Mouse (Mus musculus) embryo, embryonic 11.5 days (tissue): ENCODE measurements around the gene Hcar1.

Source experiments
- DNase-seq: peaks from one replicate; pipeline ENCODE4 v3.0.0-alpha.2; 2012; ENCODE audit warnings: low read depth, low spot score

The Hcar1 gene

GRCm38 (mm10) chr5:123879928-123880327 is at the start of gene Hcar1:
Hcar1 (minus strand) TSS chr5:123880020.
- no peak for DNase-seq

- no peak for DNase-seq
Measured at GRCm38 (mm10) chr5:123927118-123927517, 47.3 kb upstream of the Hcar1 start, which contains the start of gene Gm43518. Gm43518 (plus strand) TSS chr5:123927418.

- DNase-seq, result no peak
Measured at GRCm38 (mm10) chr5:123922112-123922511, 42.3 kb upstream of the Hcar1 start.

GRCm38 (mm10) chr5:123914852-123915251 is 35.0 kb upstream of the Hcar1 start:
- DNase-seq, result no peak

GRCm38 (mm10) chr5:123907631-123907977 is 27.8 kb upstream of the Hcar1 start:
- DNase-seq, result no peak

GRCm38 (mm10) chr5:123906976-123907630 is 27.3 kb upstream of the Hcar1 start, which contains the start of gene Denr:
Denr (plus strand) TSS chr5:123907175.
- peak; percentile 98 for DNase-seq

- DNase-seq, result no peak
Measured at GRCm38 (mm10) chr5:123906146-123906975, 26.5 kb upstream of the Hcar1 start.

- DNase-seq, result no peak
Measured at GRCm38 (mm10) chr5:123904059-123904672, 24.3 kb upstream of the Hcar1 start.

- DNase-seq, result no peak
Measured at GRCm38 (mm10) chr5:123897352-123897751, 17.5 kb upstream of the Hcar1 start.

GRCm38 (mm10) chr5:123896395-123896794 is 16.6 kb upstream of the Hcar1 start:
- DNase-seq, result no peak

- DNase-seq, result no peak
Measured at GRCm38 (mm10) chr5:123893520-123893919, 13.7 kb upstream of the Hcar1 start.

- no peak for DNase-seq
Measured at GRCm38 (mm10) chr5:123891669-123892068, 11.8 kb upstream of the Hcar1 start.

- DNase-seq, result no peak
Measured at GRCm38 (mm10) chr5:123890987-123891386, 11.2 kb upstream of the Hcar1 start.

GRCm38 (mm10) chr5:123890312-123890711 is 10.5 kb upstream of the Hcar1 start:
- no peak for DNase-seq

GRCm38 (mm10) chr5:123886365-123886764 is 6.5 kb upstream of the Hcar1 start:
- no peak for DNase-seq

GRCm38 (mm10) chr5:123884332-123884731 is 4.5 kb upstream of the Hcar1 start:
- no peak for DNase-seq

GRCm38 (mm10) chr5:123883891-123884290 is 4.1 kb upstream of the Hcar1 start:
- DNase-seq, result no peak

- no peak for DNase-seq
Measured at GRCm38 (mm10) chr5:123880778-123881177, 958 bp upstream of the Hcar1 start.

- DNase-seq, result no peak
Measured at GRCm38 (mm10) chr5:123878056-123878455, 1.8 kb downstream of the Hcar1 start.

- no peak for DNase-seq
Measured at GRCm38 (mm10) chr5:123874177-123874576, 5.6 kb downstream of the Hcar1 start.

- DNase-seq, result no peak
Measured at GRCm38 (mm10) chr5:123869615-123870014, 10.2 kb downstream of the Hcar1 start.

- no peak for DNase-seq
Measured at GRCm38 (mm10) chr5:123866457-123866856, 13.4 kb downstream of the Hcar1 start.
